In the genomic region with DNA sequence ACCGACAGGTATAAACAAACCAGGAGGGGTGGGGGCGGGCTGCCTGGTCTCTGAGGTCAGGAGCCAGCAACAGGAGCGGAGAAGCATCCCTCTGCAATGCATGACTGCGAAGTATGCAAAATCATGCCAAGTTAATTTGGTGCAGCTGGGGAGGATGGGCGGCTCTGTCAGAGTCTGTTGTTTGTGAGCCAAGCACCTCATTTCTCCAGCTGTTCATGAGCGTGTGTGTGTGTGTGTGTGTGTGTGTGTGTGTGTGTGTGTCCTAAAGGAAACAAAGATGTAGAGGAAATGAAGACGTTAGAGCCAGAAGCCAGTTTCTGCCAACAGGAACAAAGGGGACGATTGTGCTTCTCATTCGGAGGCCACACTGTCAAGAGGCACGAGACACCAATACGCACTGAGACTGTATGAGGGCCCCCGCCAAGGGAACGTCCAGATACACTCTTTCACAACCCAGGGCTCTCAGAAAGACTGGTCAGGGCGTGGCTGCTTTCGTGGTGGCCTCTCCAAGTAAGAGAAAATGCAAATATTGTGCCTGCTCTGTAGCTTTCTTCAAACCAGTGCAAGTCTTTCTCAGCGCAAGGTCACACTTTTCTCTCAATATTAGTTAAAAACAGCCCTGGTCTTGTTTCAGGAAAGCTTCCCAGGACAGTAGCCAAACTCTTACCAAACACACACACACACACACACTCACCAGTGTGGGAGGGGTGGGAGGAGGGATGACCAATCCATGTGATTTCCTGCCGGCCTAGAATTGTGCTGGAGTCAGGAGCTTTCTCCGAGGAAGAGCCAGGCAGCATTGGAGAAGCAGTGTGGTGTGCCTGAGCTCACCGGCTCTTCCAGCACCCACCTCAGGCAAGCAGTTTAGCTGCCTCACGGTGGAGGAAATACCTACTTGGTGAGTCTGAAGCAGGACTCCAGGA, we compare ENCODE assay signal across 8 mouse cellular contexts.
DNase-seq lines count a peak whose midpoint lies in the region; ATAC-seq and TF ChIP-seq lines count a peak whose summit lies in the region.

No protein-coding gene starts in this region.

- no peak overlapping the region for H3K4me3 ChIP-seq in cortical plate, adult 2 months (ENCODE audit: insufficient read depth, low read length)
- H3K4me3 ChIP-seq in hindbrain, postnatal 0 days (ENCODE audit: low read length): no peak overlapping the region

- no peaks in the 10 kb centered on the region for H3K9me3 ChIP-seq in hindbrain, postnatal 0 days (ENCODE audit: low read length)

- H3K4me2 ChIP-seq in hindbrain, postnatal 0 days (ENCODE audit: low read depth, low read length): peak overlapping the region; percentile 40

- no peak for TF ChIP-seq CTCF in cortical plate, adult 2 months (IDR thresholded peaks at IDR 0.05; ENCODE audit: extremely low read depth, insufficient read depth, low read length)
- TF ChIP-seq CTCF in hindbrain, postnatal 0 days (IDR thresholded peaks at IDR 0.05; ENCODE audit: low read depth): no peak

- TF ChIP-seq POLR2A in cortical plate, adult 2 months (IDR thresholded peaks at IDR 0.05; ENCODE audit: extremely low read depth, insufficient read depth, low read length): peak; percentile 77

- DNase-seq in NIH3T3 (ENCODE audit: low read depth): peak; percentile 95
- DNase-seq in gastrocnemius, postnatal 10 days: peak; percentile 73
- DNase-seq in hindbrain, postnatal 0 days (ENCODE audit: low spot score): peak; percentile 84
- DNase-seq in left cerebral cortex, adult 18-20 months (ENCODE audit: low spot score in 2 of 2): peak; percentile 59 to 63
- DNase-seq in lung, postnatal 4 days: peak; percentile 87 to 91
- peak; percentile 91 for DNase-seq in retina, postnatal 1 day
- DNase-seq in thymus, postnatal 4 days: peak; percentile 80

- peak overlapping the region; percentile 67 for H3K27ac ChIP-seq in cortical plate, adult 2 months (ENCODE audit: insufficient read depth, low read length)
- H3K27ac ChIP-seq in hindbrain, postnatal 0 days: peak overlapping the region; percentile 83

- H3K4me1 ChIP-seq in cortical plate, adult 2 months (ENCODE audit: control insufficient read depth, insufficient read depth, low read length): peaks cover 2% of the 10 kb centered on the region; the same call in 1 of the 2 replicates
- peaks cover 22% of the 10 kb centered on the region for H3K4me1 ChIP-seq in hindbrain, postnatal 0 days (ENCODE audit: insufficient read depth, low read length)

- H3K27me3 ChIP-seq in hindbrain, postnatal 0 days (ENCODE audit: insufficient read depth, low read length): no peaks in the 10 kb centered on the region

- H3K9ac ChIP-seq in hindbrain, postnatal 0 days (replicated peaks; ENCODE audit: low read length): peak overlapping the region; percentile 24; the same call in 1 of the 2 replicates

- H3K36me3 ChIP-seq in hindbrain, postnatal 0 days (ENCODE audit: insufficient read depth, low read length): no peaks in the 10 kb centered on the region

- peak; percentile 91 for ATAC-seq in hindbrain, postnatal 0 days

- 8% methylated on average over 20 of the region's 20 CpGs for WGBS in hindbrain, postnatal 0 days
